Mouse (Mus musculus): ENCODE measurements around the gene Ace2.

Gene Ace2

GRCm38 (mm10) chrX:164139032-164139431 lies at the start of gene Ace2:
TSS of gene Ace2 (plus strand) at chrX:164139332.
- no peak for DNase-seq (ENCODE audit: low spot score in 2 of 2)

GRCm38 (mm10) chrX:164089916-164090315 lies 49.2 kb upstream of the Ace2 start:
- no peak for DNase-seq (ENCODE audit: low spot score in 2 of 2)

- DNase-seq (ENCODE audit: low spot score in 2 of 2): no peak
These were observed 46.6 kb upstream of the Ace2 start for GRCm38 (mm10) chrX:164092300-164093169.

- no peak for DNase-seq (ENCODE audit: low spot score in 2 of 2)
These were observed 45.7 kb upstream of the Ace2 start for GRCm38 (mm10) chrX:164093435-164093834.

GRCm38 (mm10) chrX:164095838-164096237 lies 43.3 kb upstream of the Ace2 start:
- no peak for DNase-seq (ENCODE audit: low spot score in 2 of 2)

- DNase-seq (ENCODE audit: low spot score in 2 of 2): no peak
These were observed 37.6 kb upstream of the Ace2 start for GRCm38 (mm10) chrX:164101483-164101882.

- DNase-seq (ENCODE audit: low spot score in 2 of 2): no peak
These were observed 36.9 kb upstream of the Ace2 start for GRCm38 (mm10) chrX:164102198-164102597.

- no peak for DNase-seq (ENCODE audit: low spot score in 2 of 2)
These were observed 36.5 kb upstream of the Ace2 start for GRCm38 (mm10) chrX:164102656-164103055.

- DNase-seq (ENCODE audit: low spot score in 2 of 2): no peak
These were observed 28.0 kb upstream of the Ace2 start for GRCm38 (mm10) chrX:164111146-164111545.

GRCm38 (mm10) chrX:164113744-164114143 lies 25.4 kb upstream of the Ace2 start:
- no peak for DNase-seq (ENCODE audit: low spot score in 2 of 2)

- DNase-seq (ENCODE audit: low spot score in 2 of 2): no peak
These were observed 15.2 kb upstream of the Ace2 start for GRCm38 (mm10) chrX:164123942-164124341.

- DNase-seq (ENCODE audit: low spot score in 2 of 2): no peak
These were observed 5.6 kb upstream of the Ace2 start for GRCm38 (mm10) chrX:164133531-164133930.

GRCm38 (mm10) chrX:164135304-164135818 lies 3.8 kb upstream of the Ace2 start:
- no peak for DNase-seq (ENCODE audit: low spot score in 2 of 2)

GRCm38 (mm10) chrX:164145463-164146250 lies 6.5 kb downstream of the Ace2 start:
- no peak for DNase-seq (ENCODE audit: low spot score in 2 of 2)

GRCm38 (mm10) chrX:164152703-164153102 lies 13.6 kb downstream of the Ace2 start:
- no peak for DNase-seq (ENCODE audit: low spot score in 2 of 2)

GRCm38 (mm10) chrX:164153606-164154005 lies 14.5 kb downstream of the Ace2 start:
- no peak for DNase-seq (ENCODE audit: low spot score in 2 of 2)

- no peak for DNase-seq (ENCODE audit: low spot score in 2 of 2)
These were observed 15.5 kb downstream of the Ace2 start for GRCm38 (mm10) chrX:164154594-164154993.

- DNase-seq (ENCODE audit: low spot score in 2 of 2): no peak
These were observed 25.5 kb downstream of the Ace2 start for GRCm38 (mm10) chrX:164164681-164165080.

- no peak for DNase-seq (ENCODE audit: low spot score in 2 of 2)
These were observed 31.9 kb downstream of the Ace2 start for GRCm38 (mm10) chrX:164171034-164171433.

- no peak for DNase-seq (ENCODE audit: low spot score in 2 of 2)
These were observed 34.7 kb downstream of the Ace2 start for GRCm38 (mm10) chrX:164173880-164174279.

GRCm38 (mm10) chrX:164175311-164175710 lies 36.2 kb downstream of the Ace2 start:
- no peak for DNase-seq (ENCODE audit: low spot score in 2 of 2)

- no peak for DNase-seq (ENCODE audit: low spot score in 2 of 2)
These were observed 36.6 kb downstream of the Ace2 start for GRCm38 (mm10) chrX:164175780-164176179.

GRCm38 (mm10) chrX:164178856-164179255 lies 39.7 kb downstream of the Ace2 start:
- DNase-seq (ENCODE audit: low spot score in 2 of 2): no peak
